Mouse (Mus musculus): Measurements from ENCODE around the gene BC005561.

DNA sequence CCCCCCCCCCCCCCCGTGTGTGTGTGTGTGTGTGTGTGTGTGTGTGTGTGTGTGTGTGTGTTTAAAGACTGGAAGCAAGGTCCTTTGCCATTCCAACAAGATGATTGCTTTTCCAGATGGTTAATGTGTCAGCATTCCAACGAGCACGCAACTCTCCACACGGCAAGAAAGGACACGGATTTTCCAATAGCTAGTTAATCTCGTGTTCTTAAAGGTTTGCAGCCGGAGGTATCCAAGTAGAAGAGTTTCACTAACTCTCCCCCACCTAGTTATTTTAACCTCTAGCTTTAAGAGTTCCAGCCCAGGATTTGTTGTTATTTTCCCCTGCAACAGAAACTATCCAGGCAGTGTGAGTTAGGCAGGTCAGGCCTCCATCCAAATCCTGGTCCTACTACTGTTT is 47.3 kb upstream of the BC005561 start:
- TF ChIP-seq USF2 (conservative IDR thresholded peaks at IDR 0.05; ENCODE audit: low read depth, low read length) (no peak), ZNF384 (IDR thresholded peaks at IDR 0.05; ENCODE audit: low read depth, low read length) (no peak), POLR2A (IDR thresholded peaks at IDR 0.05; ENCODE audit: low read depth, low read length) (no peak), SMC3 (IDR thresholded peaks at IDR 0.05; ENCODE audit: low read depth, low read length) (no peak), TBP (conservative IDR thresholded peaks at IDR 0.05; ENCODE audit: low read depth, low read length) (no peak), RAD21 (IDR thresholded peaks at IDR 0.05; ENCODE audit: low read depth, low read length) (no peak), CTCF (conservative IDR thresholded peaks at IDR 0.05 in 1 of 2, IDR thresholded peaks at IDR 0.05 in 1 of 2; ENCODE audit: low read depth in 2 of 2, low read length in 2 of 2) (no peak), MYC (IDR thresholded peaks at IDR 0.05; ENCODE audit: low read depth, low read length) (no peak), EP300 (IDR thresholded peaks at IDR 0.05; ENCODE audit: low read length) (no peak), POLR2AphosphoS2 (IDR thresholded peaks at IDR 0.05; ENCODE audit: low read depth, low read length) (no peak)

All from CH12.LX (cell line).